Mouse (Mus musculus): ENCODE measurements around the gene Kansl2.

The Kansl2 gene

DNA sequence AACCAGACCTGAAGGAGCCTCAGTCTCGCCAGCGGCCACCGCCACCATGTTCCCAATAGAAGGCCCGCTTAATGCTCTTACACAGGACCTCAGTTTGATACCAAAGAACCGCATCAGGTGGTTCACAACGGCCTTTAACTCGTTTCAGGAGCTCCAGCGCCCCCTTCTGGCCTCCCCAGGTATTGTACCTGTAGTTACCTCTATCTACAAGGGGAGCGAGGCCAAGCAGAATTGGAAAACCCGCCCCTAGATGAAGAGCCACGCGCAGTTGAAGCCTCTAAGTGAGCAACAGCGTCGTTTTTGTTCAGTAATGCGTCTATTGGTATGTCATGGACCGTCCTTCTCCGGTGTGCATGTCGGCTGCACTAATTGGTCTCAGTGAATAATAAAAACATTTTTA lies 29.6 kb downstream of the Kansl2 start:
- peak; percentile 46 to 52 for DNase-seq (ENCODE audit: low spot score in 2 of 2)

DNA sequence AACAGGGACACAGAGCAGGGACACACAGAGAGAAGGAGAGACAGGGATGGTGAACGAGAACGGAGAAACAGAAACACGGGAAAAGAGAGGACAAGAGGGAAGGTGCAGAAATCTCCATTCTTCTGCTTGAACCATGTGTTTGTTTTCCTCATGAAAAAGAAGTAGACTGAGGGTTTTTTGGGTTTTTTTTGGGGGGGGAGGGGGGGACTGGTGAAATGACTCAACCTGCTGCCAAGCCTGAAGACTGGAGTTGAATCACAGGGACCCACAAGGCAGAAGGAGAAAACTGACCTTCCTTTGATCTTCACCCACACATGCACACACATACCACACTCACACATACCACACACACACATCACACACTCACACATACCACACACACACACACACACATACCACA lies 30.7 kb downstream of the Kansl2 start:
- DNase-seq (ENCODE audit: low spot score in 2 of 2) = no peak

DNA sequence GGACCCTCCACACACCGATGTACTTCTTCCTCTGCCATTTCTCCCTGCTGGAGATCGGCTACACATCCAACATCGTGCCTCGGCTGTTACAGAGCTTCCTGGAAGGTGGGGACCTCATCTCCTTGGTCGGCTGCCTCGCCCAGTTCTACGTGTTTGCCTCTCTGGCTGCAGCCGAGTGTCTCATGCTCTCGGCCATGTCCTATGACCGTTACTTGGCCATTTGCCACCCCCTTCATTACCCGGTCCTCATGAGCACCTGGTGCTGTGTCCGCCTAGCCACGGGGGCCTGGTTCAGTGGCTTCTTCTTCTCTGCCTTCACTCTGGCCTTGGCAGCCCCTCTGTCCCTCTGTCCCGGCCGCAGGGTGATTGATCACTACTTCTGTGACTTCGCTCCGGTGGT lies 36.4 kb downstream of the Kansl2 start:
- no peak for DNase-seq (ENCODE audit: low spot score in 2 of 2)

DNA sequence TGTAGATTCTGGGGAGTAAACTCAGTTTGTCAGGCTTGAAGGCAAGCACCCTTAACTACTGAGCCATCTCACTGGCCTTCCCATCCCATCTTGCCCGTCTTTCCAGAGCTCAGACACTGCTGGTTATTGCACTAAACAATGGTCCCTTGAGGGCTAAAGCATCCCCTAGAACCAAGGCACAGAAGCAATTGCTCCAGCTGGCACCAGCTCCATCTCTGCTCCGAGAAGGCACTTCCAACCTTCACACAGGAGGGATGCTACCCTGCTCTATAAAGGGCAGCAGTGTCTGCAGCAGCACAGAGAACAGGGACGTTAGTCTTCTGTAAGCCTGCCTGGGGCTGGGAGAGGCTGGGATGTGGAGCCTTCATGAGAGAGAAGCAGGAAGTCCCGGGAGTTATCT lies 42.0 kb downstream of the Kansl2 start, which contains the start of gene Olfr279:
Gene Olfr279, plus strand, starts transcription at position 301 of the 400 bp plus-strand sequence.
- DNase-seq (ENCODE audit: low spot score in 2 of 2) = no peak

DNA sequence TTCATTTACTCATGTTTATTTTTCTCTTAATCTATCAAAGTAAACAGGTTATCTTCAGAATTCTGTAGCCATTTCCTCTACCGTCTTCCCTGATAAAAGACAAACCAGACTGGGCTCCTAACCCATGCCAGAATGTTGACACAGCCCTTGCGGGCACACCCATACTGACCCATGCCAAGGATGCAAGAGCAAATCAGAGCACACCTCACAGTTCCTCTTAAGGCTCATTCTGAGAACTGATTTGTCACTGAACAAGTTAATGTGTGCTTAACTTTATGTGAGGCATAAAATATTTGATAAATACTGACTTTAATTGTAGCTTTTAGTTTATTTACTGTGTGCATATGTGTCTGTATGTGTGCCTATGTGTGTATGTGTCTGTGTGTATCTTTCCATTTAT lies 42.7 kb downstream of the Kansl2 start:
- DNase-seq (ENCODE audit: low spot score in 2 of 2) = peak in 1 of 2 experiments; percentile 19

DNA sequence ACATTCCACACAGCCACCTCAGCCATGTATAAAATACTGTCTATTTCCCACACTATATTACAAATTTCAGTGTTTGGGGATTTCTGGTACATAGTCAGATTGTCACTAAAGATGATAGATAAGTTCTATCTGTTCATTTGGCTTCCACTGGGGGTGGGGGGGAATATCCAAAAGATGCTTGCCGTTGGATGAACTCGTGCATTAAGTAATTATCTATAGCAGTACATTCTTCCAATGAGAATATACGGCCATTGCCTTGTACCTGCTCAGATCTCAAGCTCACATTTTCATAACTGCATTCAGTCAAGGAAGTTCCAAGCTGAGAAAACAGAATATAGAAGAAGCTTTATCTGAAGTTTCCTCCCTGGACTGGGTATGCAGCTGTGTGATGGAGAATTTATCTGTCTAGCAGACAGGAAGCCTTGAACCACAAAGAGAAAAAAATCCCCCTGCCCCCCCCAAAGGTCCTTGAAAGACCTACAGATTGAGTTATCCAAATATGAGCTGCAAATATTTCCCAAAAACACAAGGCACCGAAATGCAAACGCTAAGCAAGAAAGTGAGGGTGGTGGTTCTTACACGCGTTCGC lies 47.5 kb downstream of the Kansl2 start:
- no peak for DNase-seq (ENCODE audit: low spot score in 2 of 2)

DNA sequence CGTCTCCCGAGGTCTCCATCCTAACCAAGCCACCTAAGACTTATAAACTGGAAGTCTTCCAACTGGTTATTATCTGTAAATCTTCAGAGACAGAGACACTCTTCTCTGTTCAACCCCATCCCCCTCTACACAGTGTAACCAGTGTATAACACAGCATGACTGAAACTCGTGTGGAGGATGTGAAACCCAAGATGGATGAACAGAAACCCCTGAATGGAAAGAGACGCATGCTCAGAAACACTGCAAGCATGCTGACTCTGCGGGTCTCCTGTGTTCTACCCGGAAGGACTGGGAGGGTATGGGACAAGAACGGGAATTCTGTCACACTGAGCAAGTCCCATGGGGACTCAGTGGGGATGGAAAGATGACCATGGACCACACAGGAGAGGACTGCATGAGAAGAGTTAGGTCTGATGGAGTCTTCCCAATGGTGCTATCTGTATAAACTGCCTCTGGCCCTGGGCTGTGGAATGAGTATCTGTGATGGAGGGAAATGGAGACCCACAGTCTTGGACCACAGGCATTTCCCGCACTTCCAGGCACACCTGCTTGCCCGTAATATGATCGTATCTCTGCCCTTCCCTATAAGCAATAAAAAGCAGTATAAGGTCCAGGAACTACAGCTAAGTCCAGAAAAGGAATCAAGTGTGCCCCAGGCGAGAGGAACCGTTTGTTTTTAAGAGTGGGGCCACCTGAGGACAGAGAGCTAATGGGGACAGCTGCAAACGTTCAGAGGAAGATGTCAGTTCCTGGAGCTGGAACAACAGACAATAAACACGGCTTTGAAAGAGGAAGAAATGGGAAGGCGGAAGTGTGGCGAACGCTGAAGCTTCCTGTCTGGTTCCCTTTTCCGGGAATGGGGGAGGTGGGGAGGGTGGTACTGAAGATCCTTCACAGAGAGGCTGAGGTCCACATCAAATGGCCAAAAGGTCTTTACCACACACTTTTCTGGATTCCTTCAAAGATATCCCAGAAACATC lies 49.9 kb downstream of the Kansl2 start:
- peak; percentile 19 to 23 for DNase-seq (ENCODE audit: low spot score in 2 of 2)

DNA sequence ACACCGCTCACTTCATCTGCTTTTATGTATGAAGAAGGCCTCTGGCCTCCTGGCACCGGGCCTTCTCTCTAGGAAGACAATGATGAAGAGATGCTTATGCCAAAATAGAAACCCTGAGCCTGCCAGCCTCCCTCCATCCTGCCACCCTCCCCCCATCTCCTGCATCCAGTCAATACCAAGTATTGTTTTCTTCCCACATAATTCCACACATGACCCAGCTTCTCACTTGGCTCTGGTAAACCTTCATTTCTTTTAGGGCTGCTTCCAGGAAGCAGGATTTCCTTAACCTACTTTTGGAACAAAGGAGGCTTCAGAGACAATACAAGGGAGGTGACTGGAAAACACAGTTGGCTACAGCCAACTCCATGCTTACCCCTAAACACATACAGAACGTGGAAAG lies 51.4 kb downstream of the Kansl2 start, which contains the start of gene Lalba:
Gene Lalba, minus strand, starts transcription at position 21 of the 400 bp plus-strand sequence.
- no peak for DNase-seq (ENCODE audit: low spot score in 2 of 2)

DNA sequence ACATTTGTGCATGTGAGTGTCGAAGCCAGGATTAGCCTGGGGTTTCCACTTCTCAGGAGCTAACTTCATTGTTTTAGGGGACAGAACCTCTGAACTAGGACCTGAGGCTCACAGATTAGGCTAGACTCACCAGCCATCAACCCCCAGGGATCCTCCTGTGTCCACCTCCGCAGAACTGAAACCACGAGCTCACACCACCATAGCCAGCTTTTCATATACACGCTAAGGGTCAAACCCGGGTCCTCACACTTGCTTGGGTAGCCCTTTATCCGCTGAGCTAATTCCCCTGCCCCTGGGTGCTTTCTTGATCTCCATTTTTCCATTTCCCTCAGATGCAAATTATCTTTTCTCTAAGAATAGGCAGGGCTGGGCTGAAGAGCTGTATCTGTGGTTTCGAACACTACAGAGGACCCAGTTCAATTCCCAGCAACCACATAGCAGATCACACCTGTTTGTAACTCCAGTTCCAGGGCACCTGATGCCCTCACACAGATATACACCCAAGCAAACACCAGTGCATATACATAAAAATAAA lies 54.4 kb downstream of the Kansl2 start:
- no peak for DNase-seq (ENCODE audit: low spot score in 2 of 2)

DNA sequence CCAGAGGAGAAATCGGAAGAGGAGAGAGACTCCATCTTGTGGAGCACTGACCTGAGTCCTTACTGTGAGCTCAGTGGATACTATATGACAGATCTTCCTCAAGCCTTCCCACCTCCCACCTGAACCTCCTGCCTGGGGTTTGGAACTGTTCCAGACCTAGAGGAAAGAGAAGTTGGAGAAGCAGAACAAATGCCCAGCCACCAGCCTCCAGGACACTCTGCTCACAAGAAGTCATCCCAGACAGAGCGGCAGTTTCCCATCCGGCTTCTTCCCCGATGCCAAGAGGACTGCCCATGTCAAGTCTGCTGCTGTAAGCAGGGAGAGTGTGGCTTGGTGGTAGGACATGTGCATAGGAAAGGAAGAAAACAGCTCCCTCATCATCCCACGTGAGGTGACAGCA lies 57.8 kb downstream of the Kansl2 start:
- no peak for DNase-seq (ENCODE audit: low spot score in 2 of 2)

DNA sequence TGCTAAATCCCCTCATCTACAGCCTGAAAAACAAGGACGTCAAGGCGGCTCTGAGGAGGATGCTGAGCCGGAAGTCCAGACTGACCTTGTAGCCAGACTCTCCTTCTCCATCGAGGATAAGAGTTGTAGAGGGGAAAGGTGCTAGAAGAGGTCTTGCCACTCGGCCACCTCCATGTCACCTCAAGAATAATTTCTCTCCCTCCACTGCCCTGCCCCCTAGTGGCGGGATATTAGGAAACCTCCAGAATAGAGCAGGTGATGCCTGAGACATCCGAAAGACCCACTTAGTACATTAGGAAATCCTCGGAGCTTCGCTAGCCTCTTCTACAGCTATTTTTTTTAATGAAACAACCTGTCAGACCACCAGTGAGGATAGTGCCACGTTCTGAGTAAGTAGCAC lies 58.7 kb downstream of the Kansl2 start:
- peak; percentile 25 to 33 for DNase-seq (ENCODE audit: low spot score in 2 of 2)

DNA sequence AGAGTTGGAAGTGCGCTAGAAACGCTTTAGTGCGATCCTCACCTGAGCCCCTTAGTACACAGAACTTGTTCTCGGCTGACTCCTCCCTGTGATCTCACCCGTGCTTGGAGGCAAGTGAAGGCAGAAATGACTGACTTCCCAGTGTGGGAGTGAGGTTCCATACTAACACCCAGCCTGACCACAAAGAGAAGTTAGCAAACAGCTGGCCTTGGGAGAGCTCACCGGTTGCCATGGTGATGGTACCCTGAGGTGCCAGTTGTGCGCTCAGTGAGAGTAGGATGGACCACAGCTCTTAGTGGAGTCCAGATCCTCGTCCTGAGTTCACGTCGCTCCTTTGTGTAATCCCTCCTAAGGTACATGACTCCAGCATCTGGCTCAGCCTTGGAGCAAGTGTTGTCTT lies 59.1 kb downstream of the Kansl2 start:
- DNase-seq (ENCODE audit: low spot score in 2 of 2) = no peak

DNA sequence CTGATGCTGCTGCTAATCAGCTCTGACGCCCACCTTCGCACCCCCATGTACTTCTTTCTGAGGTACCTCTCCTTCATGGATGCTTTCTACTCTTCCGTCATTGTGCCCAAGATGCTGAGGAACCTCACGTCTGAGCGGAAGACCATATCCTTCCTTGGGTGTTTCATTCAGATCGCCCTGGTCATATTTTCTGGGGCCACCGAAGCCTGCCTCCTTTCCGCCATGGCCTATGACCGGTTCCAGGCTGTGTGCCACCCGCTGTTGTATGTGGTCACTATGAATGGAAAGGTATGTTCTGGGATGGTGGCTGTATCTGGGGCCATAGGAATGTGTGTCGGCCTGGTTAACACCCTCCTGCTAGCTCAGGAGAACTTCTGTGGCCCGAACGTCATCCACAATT lies 62.5 kb downstream of the Kansl2 start:
- no peak for DNase-seq (ENCODE audit: low spot score in 2 of 2)

DNA sequence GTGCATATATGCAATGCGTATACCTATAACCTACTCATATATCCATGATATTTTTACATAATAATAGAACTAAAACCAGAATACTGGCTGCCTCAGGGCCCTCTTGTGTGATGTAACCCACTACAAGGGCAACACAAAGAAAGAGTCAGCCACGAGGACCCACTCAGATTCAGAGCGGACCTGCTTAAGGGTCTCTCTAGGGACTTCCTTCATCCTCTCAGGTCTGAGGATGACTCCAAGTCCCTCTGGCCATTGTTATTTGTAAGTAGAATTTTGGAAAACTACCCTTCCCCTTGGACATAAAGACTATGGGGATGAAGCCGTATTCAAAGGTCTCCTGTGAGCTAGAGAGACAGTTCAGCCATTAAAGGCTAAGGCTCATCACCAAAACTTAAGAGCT lies 64.5 kb downstream of the Kansl2 start, which contains the start of gene OR5BS1P:
Gene OR5BS1P, plus strand, starts transcription at position 301 of the 400 bp plus-strand sequence.
- no peak for DNase-seq (ENCODE audit: low spot score in 2 of 2)
